Mouse (Mus musculus) T-helper 17 cell (primary cell): ENCODE results near the gene Hps4.
"Not testable (repeated sequence)": the region's sequence is repeated elsewhere in the genome, so short reads cannot be mapped to it uniquely, and the experiment has no call there.

ENCODE experiments used
- in situ Hi-C, 2 experiments: fragments of 300-600 bp; cut with MboI, MseI; formaldehyde crosslinking; loops; 1 replicate in 1 of 2; 2 replicates in 1 of 2; pipeline ENCODE4 v1.15.1; 2025; ENCODE audit warnings: high pct_unique_total_duplicates in 2 of 2

The Hps4 gene

DNA sequence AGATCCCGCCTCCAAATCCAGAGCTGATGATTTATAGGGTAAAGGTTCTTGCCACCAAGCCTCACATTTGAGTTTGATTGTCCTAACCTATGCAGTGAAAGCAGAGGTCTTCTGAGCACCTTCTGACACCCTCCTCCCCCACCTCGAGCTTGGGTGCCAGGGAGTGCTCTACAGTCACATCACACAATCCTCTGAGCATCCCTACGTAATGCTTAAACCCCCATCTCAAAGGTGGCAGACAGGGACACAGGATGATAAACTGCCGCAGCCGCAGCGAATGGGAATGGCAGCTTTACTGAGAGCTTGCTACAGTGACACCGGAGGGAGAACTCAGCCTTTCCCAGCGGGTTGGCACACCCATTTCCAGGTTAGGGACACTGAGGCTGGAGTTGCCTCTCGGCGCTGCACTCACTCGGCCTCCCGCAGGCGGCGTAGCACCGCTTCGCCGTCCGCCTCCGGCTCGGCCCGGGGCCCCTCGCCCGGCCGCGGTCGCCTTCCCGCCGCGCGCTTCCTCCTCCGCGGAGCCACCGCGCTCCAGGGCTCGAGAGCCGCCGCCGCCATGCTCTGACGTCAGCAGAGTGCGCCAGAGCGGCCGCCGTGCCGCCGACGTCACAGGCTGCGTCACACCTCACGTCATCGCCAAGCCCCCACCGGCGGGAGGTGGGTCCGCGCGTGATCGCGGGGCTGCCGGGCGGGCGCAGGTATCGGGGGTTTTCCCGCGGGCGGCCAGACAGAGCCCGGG lies at the start of gene Hps4, which contains the start of gene Srrd:
Gene Hps4, plus strand, starts transcription at position 621 of the 742 bp plus-strand sequence.
Gene Srrd, minus strand, starts transcription at position 578 of the 742 bp plus-strand sequence.
- in situ Hi-C loops = no loop called here

DNA sequence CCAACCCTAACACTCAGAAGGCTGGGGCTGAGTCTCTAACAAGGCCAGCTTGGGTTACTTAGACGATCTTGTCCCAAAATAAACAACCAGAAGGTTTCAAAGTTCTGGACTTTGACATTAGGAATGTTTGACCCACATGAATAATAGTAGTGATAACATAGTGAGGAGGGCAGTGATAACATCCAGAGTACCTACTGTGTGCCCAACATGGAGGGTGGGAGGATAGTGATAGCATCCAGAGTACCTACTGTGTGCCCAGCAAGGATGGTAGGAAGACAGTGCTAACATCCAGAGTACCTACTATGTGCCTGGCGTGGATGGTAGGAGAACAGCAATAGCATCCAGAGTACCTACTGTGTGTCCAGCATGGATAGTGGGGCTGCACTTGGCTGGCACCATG lies 49.1 kb upstream of the Hps4 start:
- in situ Hi-C loops = no loop called here

DNA sequence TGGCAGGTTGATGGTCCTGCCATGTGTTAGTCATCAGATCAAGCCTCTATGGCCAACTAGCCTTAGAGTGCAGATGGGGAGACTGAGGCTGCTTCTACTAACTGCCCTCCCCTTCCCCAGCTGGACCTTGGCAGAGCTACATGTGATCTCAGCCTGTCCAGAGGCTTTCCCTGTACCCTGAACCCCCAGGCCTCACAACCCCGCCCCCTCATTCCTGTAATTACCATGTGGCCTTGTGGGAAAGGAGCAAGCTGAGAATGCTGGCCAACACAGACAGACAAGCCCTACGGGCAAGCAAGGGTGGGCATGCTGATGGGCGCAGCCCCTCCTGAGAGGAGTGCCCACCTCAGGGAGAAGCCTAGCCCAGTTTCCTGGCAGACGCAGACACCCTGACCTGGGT lies 48.2 kb upstream of the Hps4 start:
- in situ Hi-C loops = no loop called here

DNA sequence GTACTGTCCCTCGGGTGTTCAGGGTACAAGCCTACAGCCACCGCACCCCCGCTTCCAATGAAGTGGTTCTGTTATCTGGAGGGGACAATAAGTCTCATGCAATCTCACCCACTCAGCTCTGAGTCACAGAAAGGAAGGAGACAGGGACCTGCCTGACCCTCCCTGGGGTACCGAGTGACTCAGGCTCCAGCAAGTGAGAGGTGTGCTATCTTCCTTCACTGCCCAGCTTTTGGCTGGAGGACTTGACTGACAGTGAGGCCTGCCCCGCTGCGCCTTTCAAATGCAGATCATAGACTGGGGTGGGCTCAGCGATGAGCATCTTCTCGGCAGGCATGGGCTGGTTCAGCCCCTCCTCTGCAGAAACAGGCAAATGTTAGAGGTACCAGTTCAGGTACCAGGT lies 47.7 kb upstream of the Hps4 start:
- in situ Hi-C loops = no loop called here

DNA sequence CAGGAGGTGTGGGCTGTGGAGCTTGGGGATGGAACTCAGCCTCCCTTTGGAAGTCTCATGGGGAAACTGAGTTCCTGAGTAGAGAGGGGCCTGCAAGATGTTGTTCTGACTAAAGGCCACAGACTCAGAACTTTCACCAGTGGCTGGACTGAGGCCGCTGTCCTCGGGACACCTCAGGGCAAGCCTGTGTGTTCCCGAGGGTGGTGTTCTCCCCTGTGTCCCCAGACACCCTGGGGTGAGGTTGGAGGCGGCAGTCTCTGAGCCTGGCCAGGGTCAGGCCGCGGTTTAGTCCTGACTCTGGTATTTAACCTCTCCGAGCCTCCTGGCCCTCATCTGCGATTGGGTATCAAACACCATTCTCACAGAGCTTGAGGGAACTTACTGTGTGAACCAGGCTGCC lies 47.3 kb upstream of the Hps4 start:
- in situ Hi-C loops = no loop called here

DNA sequence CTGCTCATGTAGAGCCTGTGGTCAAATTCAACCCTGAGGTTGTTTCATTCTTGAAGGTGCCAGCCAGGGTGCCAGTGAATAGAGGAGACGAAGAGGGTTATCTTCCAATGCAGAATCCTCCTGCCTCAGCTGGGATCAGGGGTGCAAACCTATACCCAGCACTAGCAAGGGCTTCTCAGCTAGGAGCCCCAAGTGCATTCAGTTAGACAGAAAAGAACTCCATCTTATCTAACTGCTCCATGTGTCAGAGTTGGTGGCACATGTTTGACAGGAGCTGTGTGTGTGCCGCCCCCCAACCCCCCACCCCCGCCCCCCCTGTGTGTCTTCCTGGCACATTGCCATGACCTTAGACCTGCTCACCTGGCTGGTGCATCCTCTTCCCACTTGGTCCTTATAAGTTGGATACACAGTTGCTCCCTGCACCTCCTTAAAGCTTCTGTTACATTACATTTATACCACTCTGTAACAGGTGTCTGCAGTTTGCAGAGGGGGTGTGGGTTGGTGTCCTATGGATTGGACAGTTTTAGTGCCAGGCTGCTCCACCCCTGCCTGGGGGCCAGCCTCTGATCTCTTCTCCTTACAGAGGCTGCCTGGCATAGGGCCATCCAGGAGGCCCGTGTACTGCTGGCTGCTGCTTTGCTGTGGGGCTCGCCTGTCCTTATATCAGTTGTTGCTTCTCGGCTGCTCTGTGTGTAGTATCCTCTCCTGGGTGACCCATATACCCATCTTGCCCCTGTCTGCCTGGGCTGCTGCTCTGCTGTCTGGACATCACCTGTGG lies 46.3 kb upstream of the Hps4 start:
- in situ Hi-C loops = no loop called here

DNA sequence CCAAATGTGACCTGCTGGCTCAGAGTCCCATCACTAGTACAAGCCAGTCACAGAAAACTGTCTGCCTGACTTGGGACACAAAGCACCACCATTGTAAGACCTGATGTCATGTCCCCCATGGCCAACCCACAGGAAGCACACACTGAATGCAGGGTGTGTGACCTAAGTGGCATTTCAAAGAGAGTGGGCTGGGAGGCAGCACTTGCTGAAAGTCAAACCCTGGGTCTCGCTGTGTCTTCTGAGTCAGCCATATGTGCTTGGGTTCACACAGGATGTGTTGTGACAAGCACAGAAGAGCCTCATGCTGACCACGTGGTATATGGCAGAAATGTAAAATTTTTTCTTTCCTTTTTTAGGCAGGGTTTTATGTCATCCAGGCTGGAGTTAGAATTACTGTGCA lies 45.6 kb upstream of the Hps4 start:
- in situ Hi-C loops = no loop called here

DNA sequence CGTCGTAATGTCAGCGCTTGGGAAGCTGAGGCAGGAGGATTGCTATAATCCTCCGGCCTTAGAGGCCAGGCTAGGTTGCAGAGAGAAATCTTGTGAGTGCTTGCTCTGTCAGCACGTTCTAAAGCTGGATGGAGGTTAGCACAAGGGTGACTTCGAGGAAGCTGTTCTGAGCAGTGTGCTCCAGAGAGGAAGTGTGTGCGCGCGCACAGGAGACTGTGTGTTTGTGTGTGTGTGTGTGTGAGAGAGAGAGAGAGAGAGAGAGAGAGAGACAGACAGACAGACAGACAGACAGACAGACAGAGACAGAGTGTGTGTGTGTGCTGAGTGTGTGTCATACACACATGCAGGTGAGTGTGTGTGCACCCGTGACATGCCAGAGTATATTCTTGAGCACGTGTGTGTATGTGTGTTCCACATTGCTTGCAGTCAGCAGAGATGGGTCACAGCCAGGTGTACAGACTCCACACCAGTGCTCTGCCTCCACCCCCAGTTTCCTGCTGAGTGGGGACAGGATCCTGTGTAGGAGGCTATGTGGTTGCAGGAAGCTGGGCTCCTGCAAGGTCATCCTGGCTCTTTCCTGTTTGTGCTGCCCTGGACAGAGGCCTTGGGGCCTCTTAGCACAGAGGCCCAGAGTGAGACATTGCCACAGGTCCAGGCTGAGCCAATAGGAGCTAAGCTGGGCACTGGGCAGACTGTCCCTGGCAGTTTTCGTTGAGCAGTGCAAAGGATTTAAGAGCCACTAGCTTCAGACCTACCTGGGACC lies 44.5 kb upstream of the Hps4 start:
- in situ Hi-C loops = no loop called here

DNA sequence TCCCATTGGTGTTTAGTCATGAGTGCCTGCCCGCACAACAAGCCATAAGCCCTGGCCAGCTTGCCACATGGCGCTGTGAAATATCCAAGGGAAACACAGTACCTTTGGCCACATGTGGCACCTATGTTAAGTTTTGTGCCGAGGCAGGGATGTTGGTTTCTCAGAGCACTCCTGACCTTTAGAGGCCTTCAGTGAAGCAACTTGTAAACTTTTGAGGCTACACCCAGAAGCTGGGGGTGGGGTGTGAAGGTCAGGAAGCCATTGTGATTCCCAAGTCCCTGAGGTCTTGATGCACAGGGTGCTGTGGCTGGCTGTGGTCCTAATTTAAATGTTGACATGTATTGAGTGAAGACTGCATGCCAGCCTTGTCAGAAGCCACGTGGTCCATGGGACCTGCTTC lies 43.5 kb upstream of the Hps4 start:
- in situ Hi-C loops = no loop called here

DNA sequence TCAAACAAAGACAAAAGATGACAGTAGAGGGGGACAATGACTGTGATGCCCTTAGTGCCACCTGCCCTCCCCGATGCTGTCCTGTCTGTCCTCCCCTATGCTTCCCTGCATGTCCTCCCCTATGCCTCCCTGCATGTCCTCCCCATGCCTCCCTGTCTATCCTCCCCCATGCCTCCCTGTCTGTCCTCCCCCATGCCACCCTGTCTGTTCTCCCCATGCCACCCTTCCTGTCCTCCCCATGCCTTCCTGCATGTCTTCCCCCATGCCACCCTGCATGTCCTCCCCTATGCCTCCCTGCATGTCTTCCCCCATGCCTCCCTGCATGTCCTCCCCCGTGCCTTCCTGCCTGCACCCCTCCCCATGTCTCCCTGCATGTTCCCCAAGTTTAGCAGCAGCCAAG lies 42.8 kb upstream of the Hps4 start:
- in situ Hi-C loops = no loop called here

DNA sequence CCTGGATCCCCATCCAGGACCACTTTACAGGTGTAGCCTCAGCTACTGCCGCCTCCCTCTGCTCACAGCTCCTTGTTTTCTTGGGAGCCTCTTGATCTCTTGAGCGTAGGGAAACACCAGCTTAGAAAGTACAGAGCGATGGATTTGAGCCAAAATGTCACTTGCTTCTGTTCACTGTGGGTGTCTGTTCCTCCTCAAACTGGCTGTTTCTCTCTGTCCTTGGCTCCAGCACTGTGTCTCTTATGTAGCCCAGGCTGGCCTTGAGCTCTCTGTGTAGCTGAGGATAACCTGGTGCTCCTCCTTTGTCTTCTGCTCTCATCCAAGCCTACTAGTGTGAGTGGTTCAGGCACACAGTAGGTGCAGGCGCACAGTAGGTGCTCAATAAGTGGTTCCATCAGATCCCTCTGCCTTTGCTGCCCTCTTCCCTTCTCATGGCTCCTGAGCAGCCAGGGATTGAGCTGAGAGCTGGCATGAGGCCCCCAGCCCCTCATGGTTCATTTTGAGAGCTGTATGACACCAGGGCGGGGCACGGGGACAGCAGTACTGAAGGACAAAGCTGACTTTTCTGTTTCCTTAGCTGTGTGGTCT lies 42.1 kb upstream of the Hps4 start:
- in situ Hi-C loops = no loop called here

DNA sequence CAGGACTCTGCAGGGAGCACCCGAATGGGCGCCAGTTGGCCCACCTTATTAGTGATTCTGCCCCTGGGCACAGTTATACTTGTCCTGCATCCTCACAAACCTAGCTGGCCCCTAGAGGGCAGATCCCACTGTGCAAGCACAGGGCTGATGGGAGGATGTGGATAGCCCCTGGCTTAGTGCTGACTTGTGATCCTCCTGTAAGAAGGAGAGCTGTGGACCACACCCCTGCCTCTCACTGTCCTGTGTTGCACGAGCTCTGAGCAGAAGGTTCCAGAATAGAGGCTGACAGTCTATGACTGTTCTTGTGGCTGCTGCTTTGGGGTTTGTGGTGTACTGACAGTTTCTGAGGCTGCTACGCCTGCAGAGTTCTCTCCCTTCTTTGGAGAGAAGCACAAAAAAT lies 41.2 kb upstream of the Hps4 start:
- in situ Hi-C loops = no loop called here

DNA sequence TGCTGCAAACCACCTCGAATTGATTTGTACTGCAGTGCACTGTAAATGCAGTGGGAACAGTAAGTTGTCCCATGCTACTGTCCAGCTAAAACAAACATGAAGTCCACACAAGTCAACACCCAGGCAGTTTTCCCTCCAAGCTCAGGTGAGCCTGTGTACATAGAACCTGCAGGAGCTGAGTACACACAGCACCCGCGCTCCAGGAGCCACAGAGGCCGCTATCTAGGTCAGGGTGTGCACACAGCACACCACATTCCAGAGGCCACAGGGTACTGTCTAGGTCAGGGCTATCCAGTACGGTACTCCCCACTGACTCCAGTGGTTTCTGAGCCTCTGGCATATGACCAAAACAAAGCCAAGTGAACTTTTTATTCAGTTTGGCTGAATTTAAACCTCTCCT lies 40.6 kb upstream of the Hps4 start:
- in situ Hi-C loops = no loop called here

DNA sequence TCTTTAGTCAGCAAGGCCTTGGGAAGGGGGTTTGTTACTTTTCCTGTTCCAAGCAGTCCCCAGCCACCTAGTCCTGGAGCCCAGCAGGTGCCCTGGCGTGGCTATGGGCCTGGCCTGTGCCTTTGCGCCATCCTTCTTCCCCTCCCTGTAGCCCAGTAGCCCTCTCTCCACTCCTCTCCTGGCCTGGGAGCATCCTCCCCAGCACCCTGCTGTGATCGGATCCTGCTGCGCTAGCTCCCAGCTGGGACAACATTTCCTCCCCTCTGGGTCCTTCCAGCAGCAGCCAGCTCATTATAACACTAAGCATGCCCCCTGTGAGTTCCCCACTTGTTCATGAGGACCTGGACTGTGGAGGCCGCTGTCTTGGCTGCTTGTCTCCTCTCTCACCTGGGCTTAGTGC lies 37.0 kb upstream of the Hps4 start:
- in situ Hi-C loops = no loop called here

DNA sequence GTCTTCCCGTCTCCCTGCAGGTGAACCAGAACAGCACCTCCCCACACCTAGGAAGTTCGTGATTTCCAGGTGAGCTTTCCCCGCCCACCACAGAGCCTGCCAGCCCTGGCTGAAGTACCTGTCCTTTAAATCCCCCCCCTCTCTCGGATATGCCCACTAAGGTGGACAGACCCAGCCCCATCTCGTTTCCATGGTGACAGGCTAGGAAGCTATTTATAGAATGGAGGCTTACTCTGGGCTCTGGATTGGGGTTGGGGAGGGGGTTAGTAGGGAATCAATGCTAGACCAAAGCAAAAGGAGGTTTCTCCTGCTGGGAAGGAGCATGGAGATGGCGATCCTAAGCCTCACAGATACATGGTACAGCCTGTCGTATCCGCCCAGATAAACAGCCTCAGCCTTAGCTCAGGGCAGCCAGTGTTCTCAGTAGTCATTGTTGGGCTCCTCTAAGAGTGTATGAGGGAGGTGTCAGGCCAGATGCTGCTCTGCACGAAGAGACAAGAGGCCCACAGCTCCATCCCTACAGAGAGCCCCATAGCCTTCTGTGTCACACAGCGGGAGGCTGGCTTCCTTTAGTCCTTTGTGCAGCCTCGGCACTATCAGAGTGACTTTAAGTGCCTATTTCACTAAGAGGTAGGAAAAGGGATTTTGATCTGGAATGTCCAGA lies 29.5 kb upstream of the Hps4 start:
- in situ Hi-C loops = no loop called here

DNA sequence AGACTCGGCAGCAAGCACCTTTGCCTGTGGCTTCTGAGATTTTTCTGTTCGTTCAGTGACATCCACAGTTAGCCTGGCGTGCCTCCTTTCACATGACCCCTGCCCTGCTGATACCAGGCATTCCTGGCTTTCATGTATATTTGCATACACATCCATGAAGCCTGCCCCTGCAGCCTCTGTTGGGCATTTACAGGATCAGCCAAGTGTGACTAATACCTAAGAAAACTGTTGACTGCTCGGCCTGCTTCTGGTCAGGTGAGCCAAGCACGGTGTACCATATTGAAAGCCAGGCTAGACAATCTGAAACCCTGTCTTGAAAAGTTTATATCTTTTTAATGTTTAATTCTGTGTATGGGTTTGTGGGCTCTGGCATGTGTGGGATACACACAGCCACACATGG lies 26.4 kb upstream of the Hps4 start:
- in situ Hi-C loops = no loop called here

DNA sequence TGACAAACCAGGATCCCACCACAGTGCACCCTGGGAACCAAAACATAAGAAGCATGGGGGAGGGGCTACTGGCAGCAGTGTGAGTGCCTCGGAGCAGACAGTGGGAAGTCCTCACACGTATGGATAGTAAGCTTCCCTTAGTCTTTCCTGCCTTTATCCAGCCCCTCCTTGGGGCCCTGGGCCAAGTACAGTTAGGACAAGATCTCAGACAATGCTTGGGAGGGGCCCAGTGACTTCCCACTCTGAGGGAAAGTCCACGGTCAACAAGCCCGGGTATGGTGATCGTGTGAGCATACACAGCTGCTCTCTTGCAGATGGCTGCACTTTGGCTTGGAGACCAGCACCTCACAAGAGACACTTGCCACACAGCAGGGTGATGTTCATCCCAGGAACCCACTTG lies 25.6 kb upstream of the Hps4 start:
- in situ Hi-C loops = no loop called here

DNA sequence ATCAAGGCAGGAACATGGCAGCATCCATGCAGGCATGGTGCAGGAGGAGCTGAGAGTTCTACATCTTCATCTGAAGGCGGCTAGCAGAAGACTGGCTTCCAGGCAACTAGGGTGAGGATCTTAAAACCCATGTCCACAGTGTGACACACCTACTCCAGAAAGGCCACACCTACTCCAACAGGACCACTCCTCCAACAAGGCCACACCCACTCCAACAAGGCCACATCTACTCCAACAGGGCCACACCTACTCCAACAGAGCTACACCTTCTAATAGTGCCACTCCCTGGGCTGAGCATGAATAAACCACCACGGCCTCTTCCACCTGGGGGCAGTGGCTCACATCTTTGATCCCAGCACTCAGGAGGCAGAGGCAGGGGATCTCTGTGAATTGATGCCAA lies 23.5 kb upstream of the Hps4 start:
- in situ Hi-C loops = not testable (repeated sequence)

DNA sequence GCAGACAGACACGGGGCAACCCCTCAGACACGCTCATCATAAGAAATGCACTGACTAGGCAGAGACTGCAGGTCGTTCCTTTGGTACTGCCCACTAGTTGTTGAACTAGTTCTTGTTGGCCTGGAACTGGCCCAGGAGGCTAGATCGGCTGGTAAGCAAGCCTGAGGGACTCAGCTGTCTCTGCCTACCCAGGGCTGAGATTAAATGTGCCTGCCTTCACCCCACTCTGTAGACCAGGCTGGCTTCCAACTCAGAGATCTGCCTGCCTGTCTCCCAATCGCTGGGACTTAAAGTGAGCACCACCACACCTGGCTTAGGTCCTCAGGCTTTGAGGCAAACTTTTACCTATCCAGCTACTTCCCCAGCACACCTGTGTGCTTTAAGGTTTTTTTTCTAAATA lies 22.5 kb upstream of the Hps4 start:
- in situ Hi-C loops = no loop called here

DNA sequence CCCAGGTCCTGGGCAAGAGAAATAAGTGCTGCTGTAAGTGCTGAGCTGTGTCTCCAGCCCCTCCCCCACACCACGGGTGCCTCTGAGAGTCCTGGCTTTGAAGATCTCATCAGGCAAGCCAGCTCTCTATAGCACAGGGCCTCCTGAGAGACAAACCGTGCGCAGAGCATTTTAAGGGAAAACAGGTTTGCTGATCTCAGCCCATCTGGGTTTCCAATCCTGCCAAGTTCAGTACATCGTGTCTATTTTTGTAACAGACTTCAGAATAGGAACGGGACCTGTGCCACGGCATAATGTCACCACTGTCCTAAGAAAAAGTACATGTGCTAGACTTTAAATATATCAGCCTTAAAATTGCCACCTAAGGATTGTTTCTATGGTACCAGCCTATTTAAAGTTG lies 21.9 kb upstream of the Hps4 start:
- in situ Hi-C loops = no loop called here

DNA sequence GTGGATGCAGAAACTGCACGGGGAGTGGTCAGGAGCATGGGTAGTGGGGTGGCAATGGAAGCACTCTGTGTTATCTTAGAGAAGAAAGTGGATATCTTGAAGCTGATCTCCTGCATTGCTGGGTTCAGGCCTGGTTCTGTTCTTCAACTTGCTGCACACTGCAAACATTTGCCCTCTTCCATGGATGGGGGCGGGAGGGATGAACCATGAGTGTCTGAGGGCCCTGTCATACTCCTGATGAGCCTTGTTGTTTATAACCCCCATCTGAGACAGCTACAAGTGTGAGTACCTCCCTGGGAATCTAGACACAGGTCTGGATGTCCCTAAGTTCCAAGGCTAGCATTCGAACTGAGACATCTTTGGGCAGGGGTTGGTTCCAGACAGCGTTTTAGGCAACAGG lies 21.5 kb upstream of the Hps4 start:
- in situ Hi-C loops = no loop called here

DNA sequence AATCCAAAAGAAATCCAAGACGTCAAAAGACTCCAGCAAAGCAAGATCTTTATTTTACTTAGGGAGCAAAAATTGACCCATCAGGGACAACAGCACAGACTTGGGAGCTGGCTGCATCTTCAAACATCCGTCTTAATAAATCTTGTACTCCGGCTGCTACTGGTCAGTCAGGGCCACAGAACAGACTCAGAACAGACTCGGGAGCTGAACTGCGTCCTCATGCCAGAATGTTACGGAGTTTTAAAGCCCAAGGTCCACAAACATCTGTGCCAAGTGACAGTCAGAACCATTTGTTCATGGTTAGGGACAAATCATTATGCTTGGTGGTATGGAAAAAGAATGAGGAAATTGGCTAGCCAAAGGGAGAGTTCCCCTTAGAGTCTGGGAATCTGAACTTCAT lies 19.6 kb upstream of the Hps4 start:
- in situ Hi-C loops = no loop called here
